Mouse (Mus musculus): ENCODE data around the gene Ssxb1.
"Not testable (repeated sequence)": the region's sequence is repeated elsewhere in the genome, so short reads cannot be mapped to it uniquely, and the experiment has no call there.

The Ssxb1 gene

DNA sequence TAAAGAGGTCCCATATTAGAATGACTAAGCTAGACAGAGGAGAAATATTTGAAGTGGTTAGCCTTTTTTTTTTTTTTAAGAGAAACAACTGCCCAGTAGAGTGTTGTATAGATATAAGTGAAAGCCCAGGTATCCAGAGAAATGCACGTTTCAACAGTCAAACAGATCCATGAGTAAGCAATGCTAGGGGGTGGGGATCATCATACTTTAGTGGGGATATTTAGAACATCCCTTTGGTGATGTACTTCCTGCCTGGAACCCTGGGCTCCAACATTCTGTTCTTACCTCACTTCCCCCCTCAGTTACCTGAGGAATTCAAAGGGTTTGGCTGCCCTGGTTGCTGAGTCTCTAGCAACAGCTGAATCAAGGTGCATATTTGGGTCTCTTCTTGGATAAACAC, at the start of gene Ssxb1:
Gene Ssxb1, plus strand, starts transcription at position 301 of the 400 bp plus-strand sequence.
- DNase-seq: not testable (repeated sequence)

DNA sequence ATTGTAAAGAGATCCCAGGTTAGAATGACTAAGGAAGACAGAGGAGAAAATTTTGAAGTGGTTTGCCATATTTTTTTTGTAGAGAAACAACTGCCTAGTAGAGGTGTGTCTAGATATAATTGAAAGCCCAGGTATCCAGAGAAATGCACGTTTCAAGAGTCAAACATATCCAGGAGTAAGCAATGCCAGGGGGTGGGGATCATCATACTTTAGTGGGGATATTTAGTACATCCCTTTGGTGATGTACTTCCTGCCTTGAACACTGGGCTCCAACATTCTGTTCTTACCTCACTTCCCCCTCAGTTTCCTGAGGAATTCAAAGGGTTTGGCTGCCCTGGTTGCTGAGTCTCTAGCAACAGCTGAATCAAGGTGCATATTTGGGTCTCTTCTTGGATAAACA, 46.4 kb upstream of the Ssxb1 start, which contains the start of gene Ssxb9:
Gene Ssxb9, plus strand, starts transcription at position 301 of the 400 bp plus-strand sequence.
- not testable (repeated sequence) for DNase-seq

DNA sequence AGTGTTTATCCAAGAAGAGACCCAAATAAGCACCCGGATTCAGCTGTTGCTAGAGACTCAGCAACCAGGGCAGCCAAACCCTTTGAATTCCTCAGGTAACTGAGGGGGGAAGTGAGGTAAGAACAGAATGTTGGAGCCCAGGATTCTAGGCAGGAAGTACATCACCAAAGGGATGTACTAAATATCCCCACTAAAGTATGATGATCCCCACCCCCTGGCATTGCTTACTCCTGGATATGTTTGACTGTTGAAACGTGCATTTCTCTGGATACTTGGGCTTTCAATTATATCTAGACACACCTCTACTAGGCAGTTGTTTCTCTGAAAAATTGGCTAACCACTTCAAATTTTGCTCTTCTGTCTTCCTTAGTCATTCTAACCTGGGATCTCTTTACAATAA, 48.5 kb downstream of the Ssxb1 start, which contains the start of gene Ssxb2:
Gene Ssxb2, minus strand, starts transcription at position 101 of the 400 bp plus-strand sequence.
- not testable (repeated sequence) for DNase-seq

Data from lung, postnatal 4 days (tissue).